8 mouse cellular contexts compared by ENCODE assay signal in the genomic region with DNA sequence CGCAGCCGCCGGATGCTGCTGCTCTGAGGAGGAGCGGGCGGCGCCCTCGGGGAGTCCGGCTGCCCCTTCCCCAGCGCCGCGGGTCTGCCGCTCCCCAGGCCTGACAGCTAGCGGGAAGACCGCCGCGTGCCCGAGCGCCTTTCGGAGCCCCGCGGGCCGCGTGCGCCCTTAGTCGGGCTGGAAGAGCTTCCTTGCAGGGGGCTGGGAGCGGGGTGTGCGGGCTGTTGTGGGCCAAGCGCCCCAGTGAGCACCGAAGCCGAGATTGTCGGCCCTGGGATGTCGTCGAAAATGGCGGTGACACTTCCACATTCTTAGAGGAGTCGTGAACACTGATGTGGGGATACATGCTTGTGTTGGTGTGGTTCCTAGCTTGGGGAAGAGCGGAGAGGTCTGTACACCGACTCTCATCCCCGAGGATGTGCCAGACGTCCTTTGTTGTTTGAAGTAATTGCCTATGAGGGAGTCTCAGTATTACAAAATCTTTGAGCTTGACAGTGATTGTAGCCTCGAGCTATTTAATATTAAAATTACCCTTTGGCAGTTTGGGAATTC. TPM values are rescaled to one million over a fixed set of nuclear protein-coding genes. Genes with fewer than 3 reads are reported as not detected.
DNase-seq lines count a peak whose midpoint lies in the region; ATAC-seq lines count a peak whose summit lies in the region.

No protein-coding gene starts in this region.

- peak overlapping the region; percentile 90 for H3K4me3 ChIP-seq in erythroblast, embryonic 14.5 days (replicated peaks)
- peak overlapping the region; percentile 99 for H3K4me3 ChIP-seq in limb, embryonic 10.5 days
- H3K4me3 ChIP-seq in neural tube, embryonic 13.5 days, result peak overlapping the region; percentile 94

- H3K4me1 ChIP-seq in erythroblast, embryonic 14.5 days (ENCODE audit: control insufficient read depth), result peaks cover 15% of the 10 kb centered on the region
- H3K4me1 ChIP-seq in limb, embryonic 10.5 days, result no peaks in the 10 kb centered on the region
- H3K4me1 ChIP-seq in neural tube, embryonic 13.5 days (replicated peaks), result peaks cover 7% of the 10 kb centered on the region; the same call in 1 of the 2 replicates

- no peaks in the 10 kb centered on the region for H3K9me3 ChIP-seq in erythroblast, embryonic 14.5 days (ENCODE audit: control insufficient read depth, low read length)
- H3K9me3 ChIP-seq in limb, embryonic 10.5 days (replicated peaks), result no peaks in the 10 kb centered on the region
- no peaks in the 10 kb centered on the region for H3K9me3 ChIP-seq in neural tube, embryonic 13.5 days

- DNase-seq in kidney, adult 9 months, result peak; percentile 44
- DNase-seq in kidney, adult 11 months, result no peak
- peak; percentile 55 for DNase-seq in MN1 (ENCODE audit: low spot score)
- DNase-seq in limb, embryonic 10.5 days (ENCODE audit: low spot score), result no peak
- DNase-seq in spleen, postnatal 10 days (ENCODE audit: low spot score in 2 of 2), result no peak
- DNase-seq in cerebellum, adult 8-10 months, result no peak

- H3K36me3 ChIP-seq in erythroblast, embryonic 14.5 days (ENCODE audit: control insufficient read depth), result no peaks in the 10 kb centered on the region; the same call in 1 of the 2 replicates
- H3K36me3 ChIP-seq in limb, embryonic 10.5 days, result no peaks in the 10 kb centered on the region; the same call in 1 of the 2 replicates
- no peaks in the 10 kb centered on the region for H3K36me3 ChIP-seq in neural tube, embryonic 13.5 days

- WGBS in limb, embryonic 10.5 days, result under 1% methylated on average over 40 of the region's 40 CpGs
- WGBS in neural tube, embryonic 13.5 days, result under 1% methylated on average over 28 of the region's 40 CpGs

- peak; percentile 83 for ATAC-seq in neural tube, embryonic 13.5 days (ENCODE audit: low read depth)

- peak overlapping the region; percentile 99 for H3K9ac ChIP-seq in neural tube, embryonic 13.5 days

- H3K4me2 ChIP-seq in neural tube, embryonic 13.5 days, result peak overlapping the region; percentile 70

- H3K27me3 ChIP-seq in erythroblast, embryonic 14.5 days (ENCODE audit: control insufficient read depth), result peaks cover 8% of the 10 kb centered on the region
- H3K27me3 ChIP-seq in limb, embryonic 10.5 days (ENCODE audit: low read depth, poor library complexity, severe bottlenecking), result no peaks in the 10 kb centered on the region
- H3K27me3 ChIP-seq in neural tube, embryonic 13.5 days, result no peaks in the 10 kb centered on the region

- peak overlapping the region; percentile 100 for H3K27ac ChIP-seq in limb, embryonic 10.5 days
- peak overlapping the region; percentile 99 for H3K27ac ChIP-seq in neural tube, embryonic 13.5 days (replicated peaks)

RNA-seq across cellular contexts. Expression of a gene that starts 47.9 kb away (rescaled TPM):
- polyA plus RNA-seq in erythroblast, embryonic 14.5 days (2012), result 0.13 and 0.57 TPM in 2 replicates
- 59.7 and 69.6 TPM in 2 replicates for polyA plus RNA-seq in limb, embryonic 10.5 days (2016; fragmentation: Nextera tagmentation; extraction: Ambion mirVana)
- 77.2 and 84.7 TPM in 2 replicates for polyA plus RNA-seq in neural tube, embryonic 13.5 days (2015; fragmentation: Nextera tagmentation; extraction: Ambion mirVana)

Comparison
In these comparisons a context has a peak if more than half of its experiments do, and no peak if none do; other contexts are left out.
1. DNase-seq: peak in kidney, adult 9 months (single experiment) and MN1 (single experiment); none in kidney, adult 11 months (single experiment), limb, embryonic 10.5 days (single experiment), spleen, postnatal 10 days (0 of 2) and cerebellum, adult 8-10 months (single experiment).
2. RNA of a gene that starts 47.9 kb away (polyA plus RNA-seq): 77.2 to 84.7 TPM in neural tube, embryonic 13.5 days and 59.7 to 69.6 TPM in limb, embryonic 10.5 days; 0.13 to 0.57 TPM in erythroblast, embryonic 14.5 days; every median in the first group is over 10 times any median in the second.
3. Peak in every context shown above with its lines, with median percentiles within 50 percentile points of each other: H3K4me3 ChIP-seq.